Mouse (Mus musculus) gastrocnemius, adult 2 months (tissue): ENCODE data around the gene Dip2c. TPM values are rescaled to one million over a fixed set of nuclear protein-coding genes. Genes with fewer than 3 reads are reported as not detected.

Experiments
- DNase-seq: peaks from one replicate; pipeline ENCODE4 v3.0.0; 2022
- H3K27ac ChIP-seq: fragments of 200-600 bp; 2 replicates; pipeline ENCODE4 v1.8.1; 2022; ENCODE audit warnings: mild to moderate bottlenecking
- H3K4me3 ChIP-seq: fragments of 200-600 bp; 2 replicates; pipeline ENCODE4 v1.8.1; 2022; ENCODE audit warnings: mild to moderate bottlenecking, moderate library complexity
- CTCF ChIP-seq: fragments of 200-600 bp; IDR thresholded peaks from 2 replicates; pipeline ENCODE4 v1.8.1; 2022; ENCODE audit warnings: antibody characterized with exemption, mild to moderate bottlenecking, moderate library complexity
- intact Hi-C: fragments of 180-260 bp; cut with DNase I; formaldehyde crosslinking; loops from one replicate; pipeline ENCODE4 v1.15.1; 2025
- total RNA-seq, 2 experiments: library from RNA; stranded (reverse); gene quantifications; 2 replicates each; pipeline ENCODE4 v1.2.3; 2021

Gene Dip2c
- total RNA-seq, 2 experiments from 2014 or later, result 10.6 to 15.5 TPM

DNA sequence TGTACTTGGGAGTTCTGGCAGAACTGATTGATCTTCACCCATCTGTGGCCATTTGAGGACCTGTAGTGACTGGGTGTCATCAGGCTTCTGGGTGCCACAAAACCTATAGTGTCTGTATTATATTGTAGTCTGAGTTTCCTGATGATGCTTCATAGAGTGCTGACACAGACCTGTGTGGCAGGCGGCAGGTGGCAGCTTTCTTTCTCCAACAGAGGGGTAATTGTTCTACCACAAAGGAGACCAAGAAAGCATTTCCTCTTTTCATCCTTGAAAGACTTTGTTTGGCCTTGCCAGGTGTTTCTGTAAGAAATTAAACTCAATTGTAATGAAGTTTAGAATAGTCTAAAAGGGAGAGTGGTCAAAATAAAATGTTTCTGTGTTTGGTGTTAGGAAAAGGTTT lies 129.1 kb downstream of the Dip2c start:
- intact Hi-C loops, result no loop called here
- no peak for DNase-seq
- H3K4me3 ChIP-seq, result no peak overlapping the region
- TF ChIP-seq CTCF, result no peak
- no peak overlapping the region for H3K27ac ChIP-seq

- H3K27ac ChIP-seq, result no peak overlapping the region
- H3K4me3 ChIP-seq, result no peak overlapping the region
- no peak for TF ChIP-seq CTCF
- no peak for DNase-seq
- intact Hi-C loops, result no loop called here
These were observed 132.7 kb downstream of the Dip2c start for GRCm38 (mm10) chr13:9408983-9409382.

DNA sequence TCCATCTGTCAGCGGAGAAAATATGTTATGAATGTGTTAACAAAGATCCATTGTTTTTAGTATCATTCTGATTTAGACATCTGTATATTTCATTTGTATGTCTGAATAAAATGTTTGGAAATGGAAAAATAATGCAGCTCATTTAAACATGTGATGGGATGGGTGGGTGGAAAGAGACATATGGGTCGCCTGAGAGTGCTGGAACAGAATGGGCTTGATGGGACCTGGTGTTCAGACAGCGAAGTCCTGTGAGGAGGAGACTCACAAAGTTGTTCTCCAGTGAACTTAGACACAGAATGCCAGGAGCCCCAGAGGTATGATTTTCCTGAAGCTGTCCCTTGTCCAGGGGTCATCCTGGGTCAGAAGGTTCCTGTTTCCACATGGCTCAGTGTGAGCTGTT lies 142.1 kb downstream of the Dip2c start:
- Histone ChIP-seq H3K27ac (no peak overlapping the region), H3K4me3 (no peak overlapping the region)
- no peak for TF ChIP-seq CTCF
- intact Hi-C loops, result no loop called here
- DNase-seq, result no peak

GRCm38 (mm10) chr13:9419213-9419612 lies 142.9 kb downstream of the Dip2c start:
- Histone ChIP-seq H3K27ac (no peak overlapping the region), H3K4me3 (no peak overlapping the region)
- TF ChIP-seq CTCF, result no peak
- no peak for DNase-seq
- intact Hi-C loops, result no loop called here

GRCm38 (mm10) chr13:9421949-9422348 lies 145.6 kb downstream of the Dip2c start:
- no peak for TF ChIP-seq CTCF
- no peak for DNase-seq
- Histone ChIP-seq H3K4me3 (no peak overlapping the region), H3K27ac (no peak overlapping the region)
- intact Hi-C loops, result no loop called here

GRCm38 (mm10) chr13:9422876-9423275 lies 146.5 kb downstream of the Dip2c start:
- no peak for TF ChIP-seq CTCF
- H3K4me3 ChIP-seq, result no peak overlapping the region
- no peak for DNase-seq
- intact Hi-C loops, result no loop called here
- no peak overlapping the region for H3K27ac ChIP-seq

DNA sequence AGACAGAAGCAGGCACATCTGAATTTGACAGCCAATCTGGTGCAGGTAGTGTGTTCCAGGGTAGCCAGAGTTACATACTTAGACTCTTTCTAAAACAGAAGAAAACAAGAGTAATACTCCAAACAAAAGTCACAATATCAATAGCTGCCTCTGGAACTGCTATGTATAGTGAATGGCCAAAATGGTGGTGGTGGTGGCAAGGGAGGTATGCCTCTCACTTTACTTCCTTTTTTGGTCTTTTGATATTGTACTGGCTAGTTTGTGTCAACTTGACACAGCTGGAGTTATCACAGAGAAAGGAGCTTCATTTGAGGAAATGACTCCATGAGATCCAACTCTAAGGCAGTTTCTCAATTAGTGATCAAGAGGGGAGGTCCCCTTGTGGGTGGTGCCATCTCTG lies 148.1 kb downstream of the Dip2c start:
- no peak overlapping the region for H3K27ac ChIP-seq
- TF ChIP-seq CTCF, result no peak
- no peak overlapping the region for H3K4me3 ChIP-seq
- no peak for DNase-seq
- intact Hi-C loops, result no loop called here

GRCm38 (mm10) chr13:9426267-9426666 lies 149.9 kb downstream of the Dip2c start:
- no peak overlapping the region for H3K27ac ChIP-seq
- DNase-seq, result no peak
- intact Hi-C loops, result no loop called here

GRCm38 (mm10) chr13:9426779-9427178 lies 150.5 kb downstream of the Dip2c start:
- TF ChIP-seq CTCF, result peak; percentile 18; the same call in 1 of the 2 replicates
- intact Hi-C loops, result no loop called here
- DNase-seq, result no peak
- H3K27ac ChIP-seq, result no peak overlapping the region
- H3K4me3 ChIP-seq, result no peak overlapping the region

More at GRCm38 (mm10) chr13:9426267-9426666, 149.9 kb downstream of the Dip2c start:
- TF ChIP-seq CTCF, result no peak
- H3K4me3 ChIP-seq, result no peak overlapping the region

- H3K4me3 ChIP-seq, result no peak overlapping the region
- no peak for DNase-seq
- peak overlapping the region; percentile 44 for H3K27ac ChIP-seq
- TF ChIP-seq CTCF, result no peak
- intact Hi-C loops, result no loop called here
These were observed 153.6 kb downstream of the Dip2c start for GRCm38 (mm10) chr13:9429884-9430283.

- TF ChIP-seq CTCF, result no peak
These were observed 154.4 kb downstream of the Dip2c start for GRCm38 (mm10) chr13:9430724-9431123.

GRCm38 (mm10) chr13:9431441-9431840 lies 155.1 kb downstream of the Dip2c start:
- intact Hi-C loops, result no loop called here
- TF ChIP-seq CTCF, result no peak
- no peak overlapping the region for H3K4me3 ChIP-seq
- DNase-seq, result no peak
- H3K27ac ChIP-seq, result peak overlapping the region; percentile 44

More at GRCm38 (mm10) chr13:9430724-9431123, 154.4 kb downstream of the Dip2c start:
- Histone ChIP-seq H3K4me3 (no peak overlapping the region), H3K27ac (peak overlapping the region; percentile 44)
- intact Hi-C loops, result no loop called here
- DNase-seq, result no peak

DNA sequence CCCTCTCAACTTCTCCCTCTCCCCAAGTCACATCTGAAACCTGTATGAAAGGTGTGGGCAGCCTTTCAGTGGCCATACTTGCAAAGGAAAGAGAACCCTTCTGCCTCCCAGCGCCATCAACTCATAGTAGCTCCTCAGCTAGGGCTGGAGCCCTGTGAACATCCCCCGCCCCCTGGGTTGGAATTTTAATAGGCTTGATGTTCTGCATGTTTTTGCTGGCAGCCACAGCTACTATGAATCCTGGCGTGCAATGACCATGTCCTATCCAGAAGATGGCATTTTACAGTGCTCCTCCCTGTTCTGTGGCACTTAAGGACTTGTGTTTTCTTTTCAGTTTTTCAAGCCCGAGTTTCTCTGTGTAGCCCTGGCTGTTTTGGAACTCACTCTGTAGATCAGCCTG lies 166.7 kb downstream of the Dip2c start:
- no peak overlapping the region for H3K4me3 ChIP-seq
- TF ChIP-seq CTCF, result no peak
- H3K27ac ChIP-seq, result no peak overlapping the region
- no peak for DNase-seq
- intact Hi-C loops, result no loop called here

DNA sequence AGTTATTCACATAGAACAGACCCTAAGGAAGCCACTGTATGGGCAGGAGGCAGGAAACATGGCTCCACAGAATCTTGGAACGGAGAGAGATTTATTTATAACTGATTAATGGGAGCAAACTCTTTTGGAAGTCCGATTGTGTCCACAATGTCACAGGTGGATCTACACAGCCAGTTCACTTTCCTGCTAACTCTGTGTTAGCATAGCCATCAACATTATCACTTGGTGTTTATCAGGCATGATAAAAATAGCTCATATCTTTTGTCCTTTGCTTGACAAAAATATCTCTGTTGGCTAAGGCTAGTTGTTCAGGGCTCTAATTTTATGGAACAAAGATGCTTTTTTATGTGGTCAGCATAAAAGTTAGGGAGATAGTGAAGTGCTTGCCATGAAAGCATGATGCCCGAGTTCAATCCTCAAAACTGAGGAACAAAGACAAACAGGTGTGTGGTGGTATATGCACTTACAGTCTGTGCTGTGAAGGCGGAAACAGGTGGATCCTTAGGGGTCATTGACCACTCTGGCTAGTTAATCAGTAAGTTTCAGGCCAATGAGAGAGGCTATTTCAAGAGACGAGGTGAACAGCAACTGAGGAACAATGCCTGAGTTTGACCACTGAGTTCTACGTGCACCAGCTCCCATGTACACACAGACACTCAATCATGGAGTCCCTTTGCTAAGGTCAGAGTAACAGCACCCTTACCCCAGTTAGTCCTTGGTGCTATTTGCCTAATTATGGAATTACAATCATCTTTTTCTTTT lies 169.4 kb downstream of the Dip2c start:
- H3K27ac ChIP-seq, result 0 out of 2 replicates have a peak overlapping the region, but pooled peaks have one; percentile 3
- H3K4me3 ChIP-seq, result no peak overlapping the region
- intact Hi-C loops, result no loop called here
- no peak for DNase-seq
- no peak for TF ChIP-seq CTCF
